Mouse (Mus musculus): ENCODE measurements around the gene Pik3r5.

The Pik3r5 gene

GRCm38 (mm10) chr11:68447242-68447641 lies 15.3 kb downstream of the Pik3r5 start:
- no peak for DNase-seq (ENCODE audit: inconsistent ontology term)

- no peak for DNase-seq (ENCODE audit: inconsistent ontology term)
These were observed 16.4 kb downstream of the Pik3r5 start for GRCm38 (mm10) chr11:68448356-68448755.

GRCm38 (mm10) chr11:68451282-68451735 lies 19.4 kb downstream of the Pik3r5 start:
- no peak for DNase-seq (ENCODE audit: inconsistent ontology term)

GRCm38 (mm10) chr11:68451747-68452405 lies 20.0 kb downstream of the Pik3r5 start:
- no peak for DNase-seq (ENCODE audit: inconsistent ontology term)

- DNase-seq (ENCODE audit: inconsistent ontology term), result no peak
These were observed 20.8 kb downstream of the Pik3r5 start for GRCm38 (mm10) chr11:68452740-68453139.

- DNase-seq (ENCODE audit: inconsistent ontology term), result no peak
These were observed 21.4 kb downstream of the Pik3r5 start for GRCm38 (mm10) chr11:68453301-68453700.

- peak; percentile 82 for DNase-seq (ENCODE audit: inconsistent ontology term)
These were observed 26.2 kb downstream of the Pik3r5 start for GRCm38 (mm10) chr11:68458086-68458485.

- DNase-seq (ENCODE audit: inconsistent ontology term), result no peak
These were observed 27.1 kb downstream of the Pik3r5 start for GRCm38 (mm10) chr11:68459021-68459420.

GRCm38 (mm10) chr11:68459486-68459885 lies 27.6 kb downstream of the Pik3r5 start:
- peak; percentile 82 for DNase-seq (ENCODE audit: inconsistent ontology term)

- no peak for DNase-seq (ENCODE audit: inconsistent ontology term)
These were observed 30.8 kb downstream of the Pik3r5 start for GRCm38 (mm10) chr11:68462716-68463115.

- DNase-seq (ENCODE audit: inconsistent ontology term), result no peak
These were observed 32.3 kb downstream of the Pik3r5 start for GRCm38 (mm10) chr11:68464260-68464659.

GRCm38 (mm10) chr11:68465090-68465489 lies 33.2 kb downstream of the Pik3r5 start:
- DNase-seq (ENCODE audit: inconsistent ontology term), result no peak

GRCm38 (mm10) chr11:68467441-68467840 lies 35.5 kb downstream of the Pik3r5 start:
- DNase-seq (ENCODE audit: inconsistent ontology term), result peak; percentile 61

- DNase-seq (ENCODE audit: inconsistent ontology term), result peak; percentile 71
These were observed 36.2 kb downstream of the Pik3r5 start for GRCm38 (mm10) chr11:68467962-68468612.

- DNase-seq (ENCODE audit: inconsistent ontology term), result no peak
These were observed 37.0 kb downstream of the Pik3r5 start for GRCm38 (mm10) chr11:68468886-68469285.

- no peak for DNase-seq (ENCODE audit: inconsistent ontology term)
These were observed 40.4 kb downstream of the Pik3r5 start for GRCm38 (mm10) chr11:68472162-68472849.

GRCm38 (mm10) chr11:68474600-68474999 lies 42.7 kb downstream of the Pik3r5 start:
- DNase-seq (ENCODE audit: inconsistent ontology term), result no peak

- DNase-seq (ENCODE audit: inconsistent ontology term), result no peak
These were observed 43.8 kb downstream of the Pik3r5 start for GRCm38 (mm10) chr11:68475676-68476075.

- no peak for DNase-seq (ENCODE audit: inconsistent ontology term)
These were observed 45.7 kb downstream of the Pik3r5 start for GRCm38 (mm10) chr11:68477661-68478060.

GRCm38 (mm10) chr11:68478574-68478981 lies 46.7 kb downstream of the Pik3r5 start:
- no peak for DNase-seq (ENCODE audit: inconsistent ontology term)

GRCm38 (mm10) chr11:68480660-68481059 lies 48.7 kb downstream of the Pik3r5 start:
- no peak for DNase-seq (ENCODE audit: inconsistent ontology term)

GRCm38 (mm10) chr11:68482001-68482400 lies 50.1 kb downstream of the Pik3r5 start:
- no peak for DNase-seq (ENCODE audit: inconsistent ontology term)

GRCm38 (mm10) chr11:68483213-68483612 lies 51.3 kb downstream of the Pik3r5 start:
- DNase-seq (ENCODE audit: inconsistent ontology term), result no peak

All from Muller cell, postnatal 12 days (primary cell).